Mouse (Mus musculus) right cerebral cortex, postnatal 10 days (tissue): ENCODE data around the gene Fip1l1.

ENCODE experiments used
- DNase-seq, 2 experiments: peaks; one replicate each; pipeline ENCODE4 v3.0.0; 2021; ENCODE audit warnings: low spot score in 2 of 2

The Fip1l1 gene

DNA sequence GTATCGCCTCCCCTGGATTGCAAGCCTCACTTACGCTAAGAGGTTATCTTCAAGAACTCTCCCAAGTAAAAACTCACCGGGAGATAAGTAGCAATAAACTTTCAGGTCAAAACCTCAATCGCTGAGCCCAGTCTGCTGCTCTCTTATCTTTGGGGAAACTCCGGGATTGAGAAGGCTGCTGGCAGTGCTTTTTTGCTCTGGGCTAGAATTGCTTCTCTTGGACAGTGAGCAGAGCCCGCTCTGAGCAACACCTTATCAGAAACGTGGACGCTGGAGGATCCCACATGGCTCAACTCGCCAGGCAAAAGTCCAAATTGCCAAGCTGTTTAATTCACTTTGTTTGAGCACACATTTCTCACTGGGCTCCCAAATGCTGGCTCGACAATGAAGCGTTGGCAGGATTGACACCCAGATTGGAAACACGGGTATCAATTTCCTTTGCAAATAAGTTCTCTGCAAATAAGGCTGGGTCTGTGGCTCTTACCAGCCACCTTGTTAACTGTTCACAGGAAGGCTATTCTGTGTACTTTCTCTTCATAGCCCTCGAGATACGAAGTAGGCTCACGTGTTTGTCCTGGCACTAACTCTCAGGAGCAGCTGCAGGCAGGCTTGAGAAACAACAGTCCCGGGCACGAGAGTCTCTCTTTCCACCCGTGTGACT, 78.4 kb downstream of the Fip1l1 start:
- peak; percentile 42 to 46 for DNase-seq

DNA sequence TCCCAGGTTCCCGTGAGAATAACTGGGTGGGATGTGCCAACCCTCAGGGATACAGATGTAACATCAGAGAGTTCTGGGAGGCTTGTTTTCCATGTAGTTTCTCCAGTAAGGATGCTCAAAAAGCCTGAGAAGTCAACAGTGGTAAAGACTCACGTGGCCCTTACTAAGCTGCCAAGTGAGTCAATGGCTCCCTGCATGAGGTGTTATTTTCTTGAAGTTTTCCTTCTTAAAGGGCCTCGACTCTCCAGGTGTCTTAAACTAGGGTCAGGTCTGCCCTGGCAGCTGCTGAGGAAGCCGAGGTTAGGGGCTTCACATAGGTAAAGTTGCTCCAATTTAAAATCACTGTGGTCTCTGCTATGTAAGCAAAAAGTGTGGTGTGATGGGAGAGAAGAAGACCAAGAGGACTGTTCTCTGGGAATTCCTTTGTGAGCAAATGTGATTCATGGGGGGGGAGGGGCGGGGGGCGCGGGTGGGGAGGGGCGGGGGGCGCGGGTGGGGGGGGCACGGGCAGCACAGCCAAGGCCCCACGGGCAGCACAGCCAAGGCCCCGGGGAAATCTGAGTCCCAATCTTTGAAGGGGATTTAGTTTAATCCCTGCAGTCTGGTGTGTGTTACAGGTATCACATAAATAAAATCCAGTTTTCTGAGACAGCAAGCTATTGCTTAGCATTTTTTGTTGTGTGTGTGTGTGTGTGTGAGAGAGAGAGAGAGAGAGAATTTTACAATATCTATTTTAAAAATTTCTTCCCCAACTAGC, 82.7 kb downstream of the Fip1l1 start:
- DNase-seq = peak in 1 of 2 experiments; percentile 6

DNA sequence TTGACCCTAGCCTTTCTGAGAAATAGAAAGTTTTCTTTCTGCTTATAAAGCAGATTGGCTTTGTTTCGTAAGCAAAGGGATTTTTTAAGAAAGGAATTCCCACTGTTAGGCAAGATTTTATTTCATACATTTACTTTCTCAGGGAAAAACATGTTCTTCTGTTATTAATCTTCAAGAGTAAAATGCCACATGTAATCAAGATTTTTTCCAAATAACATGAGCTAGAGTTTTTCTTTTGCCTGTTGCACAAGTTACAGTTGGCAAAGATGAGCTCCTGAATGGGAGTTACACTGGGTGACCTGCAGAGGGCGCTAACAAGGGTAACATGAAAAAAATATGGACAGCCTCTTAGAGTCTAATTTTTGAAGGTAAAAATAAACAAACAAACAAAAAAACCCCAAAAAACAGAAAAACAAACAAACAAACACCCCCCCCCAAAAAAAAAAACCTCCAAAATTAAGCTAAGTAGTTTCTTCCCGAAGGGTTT, 83.4 kb downstream of the Fip1l1 start:
- DNase-seq = peak in 1 of 2 experiments; percentile 46

DNA sequence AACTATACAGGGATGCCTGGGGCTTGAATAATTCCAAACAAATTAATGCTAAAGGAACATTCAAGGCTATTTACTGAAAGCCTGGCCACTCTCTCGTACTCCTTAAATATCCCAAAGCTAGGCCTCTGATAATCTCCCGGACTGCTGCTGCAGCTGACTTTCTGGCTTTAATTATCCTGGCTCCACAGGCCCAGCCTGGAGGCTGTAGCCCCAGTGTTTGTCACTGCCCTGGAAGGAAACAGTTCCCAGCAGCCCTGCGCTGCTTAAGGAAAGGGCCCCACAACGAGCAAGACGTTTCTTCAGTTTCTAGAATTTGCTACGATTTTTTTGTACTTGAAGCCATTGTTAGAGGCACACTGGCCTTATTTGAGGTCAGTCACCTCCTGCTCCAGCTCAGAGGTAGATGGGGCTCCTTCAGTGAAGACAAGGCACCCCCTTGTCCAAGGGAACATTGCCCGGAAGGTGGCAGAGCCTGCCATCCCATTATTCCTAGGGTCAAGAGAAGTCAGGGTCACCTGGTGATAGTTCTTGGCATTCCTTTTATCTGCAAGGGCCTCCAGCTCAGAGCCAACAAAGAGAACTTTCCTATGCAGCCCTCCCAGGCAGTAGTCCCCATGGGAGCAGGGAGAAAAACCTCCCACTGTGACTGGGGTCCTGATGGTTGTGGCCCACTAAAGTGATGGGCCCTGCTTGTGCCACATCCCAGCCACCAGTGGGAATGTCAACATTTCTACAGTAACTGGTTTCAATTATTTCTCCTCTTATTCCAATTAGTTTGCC, 86.6 kb downstream of the Fip1l1 start:
- DNase-seq = no peak

DNA sequence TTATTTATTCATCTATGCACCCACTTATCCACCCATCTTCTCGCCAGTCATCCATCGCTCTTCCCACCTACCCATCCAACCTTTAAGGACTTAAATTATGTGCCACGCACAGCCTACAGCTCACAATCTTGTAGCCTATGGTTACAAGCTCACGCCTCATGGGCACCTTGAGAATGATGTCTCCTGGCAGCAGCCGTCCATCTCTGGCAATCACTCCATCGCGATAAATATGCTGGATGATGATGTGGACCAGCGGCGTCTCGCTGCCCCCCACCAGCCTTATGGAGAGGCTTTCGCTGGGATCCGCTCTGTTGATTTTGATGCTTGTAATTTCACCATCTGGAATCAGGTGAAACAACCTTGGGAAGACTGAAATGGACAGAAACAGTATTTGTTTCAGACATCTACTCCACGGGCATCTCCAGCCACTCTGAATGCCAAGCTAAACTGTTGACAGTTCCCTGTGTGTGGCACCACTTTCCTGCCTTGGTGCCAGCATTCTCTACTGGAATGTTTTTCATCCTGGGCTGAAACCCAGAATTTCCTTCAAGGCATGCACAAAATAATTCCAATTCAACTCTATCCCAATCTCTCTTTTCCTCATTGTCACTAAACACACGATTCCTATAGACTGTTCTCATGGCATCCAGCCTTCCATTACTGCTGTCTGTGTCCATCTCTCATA, 88.2 kb downstream of the Fip1l1 start:
- DNase-seq = no peak

DNA sequence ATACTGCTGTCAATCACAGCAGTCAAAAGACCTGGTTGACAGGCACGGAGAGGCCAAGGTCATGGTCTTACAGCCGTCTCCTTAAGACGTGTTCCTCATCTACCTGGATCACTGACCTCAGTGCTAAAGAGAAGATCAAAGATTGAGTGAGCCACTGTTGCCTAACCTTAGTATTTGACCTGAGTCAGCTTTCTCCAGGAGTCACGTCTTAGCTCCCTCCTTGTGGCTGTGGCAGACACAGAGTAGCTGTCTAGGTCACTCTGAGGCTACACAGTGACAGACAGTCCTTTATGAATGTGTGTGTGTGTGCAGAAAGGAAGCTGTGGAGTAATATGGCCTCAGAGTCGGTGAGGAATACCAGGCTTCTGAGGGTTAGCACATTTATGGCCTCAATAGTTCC, 89.1 kb downstream of the Fip1l1 start:
- no peak for DNase-seq

DNA sequence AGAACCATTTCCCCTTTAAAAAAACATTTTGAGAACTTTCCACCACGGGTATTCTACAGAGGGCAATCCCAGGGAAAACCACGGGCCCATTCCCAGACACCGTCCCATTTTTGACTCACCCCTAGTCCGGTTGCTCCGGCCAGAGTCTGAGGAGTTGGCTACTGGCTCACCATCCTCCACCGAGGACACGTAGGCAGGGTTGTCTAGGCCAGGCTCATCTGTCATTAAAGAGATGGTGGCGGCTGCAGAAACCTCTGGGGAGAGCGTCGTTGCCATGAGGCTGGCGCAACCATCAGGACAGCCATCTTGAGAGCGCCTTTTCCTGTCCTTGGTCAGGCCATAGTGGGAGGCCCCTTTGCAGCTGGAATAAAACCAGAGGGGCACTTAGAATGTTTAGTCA, 92.8 kb downstream of the Fip1l1 start:
- no peak for DNase-seq

DNA sequence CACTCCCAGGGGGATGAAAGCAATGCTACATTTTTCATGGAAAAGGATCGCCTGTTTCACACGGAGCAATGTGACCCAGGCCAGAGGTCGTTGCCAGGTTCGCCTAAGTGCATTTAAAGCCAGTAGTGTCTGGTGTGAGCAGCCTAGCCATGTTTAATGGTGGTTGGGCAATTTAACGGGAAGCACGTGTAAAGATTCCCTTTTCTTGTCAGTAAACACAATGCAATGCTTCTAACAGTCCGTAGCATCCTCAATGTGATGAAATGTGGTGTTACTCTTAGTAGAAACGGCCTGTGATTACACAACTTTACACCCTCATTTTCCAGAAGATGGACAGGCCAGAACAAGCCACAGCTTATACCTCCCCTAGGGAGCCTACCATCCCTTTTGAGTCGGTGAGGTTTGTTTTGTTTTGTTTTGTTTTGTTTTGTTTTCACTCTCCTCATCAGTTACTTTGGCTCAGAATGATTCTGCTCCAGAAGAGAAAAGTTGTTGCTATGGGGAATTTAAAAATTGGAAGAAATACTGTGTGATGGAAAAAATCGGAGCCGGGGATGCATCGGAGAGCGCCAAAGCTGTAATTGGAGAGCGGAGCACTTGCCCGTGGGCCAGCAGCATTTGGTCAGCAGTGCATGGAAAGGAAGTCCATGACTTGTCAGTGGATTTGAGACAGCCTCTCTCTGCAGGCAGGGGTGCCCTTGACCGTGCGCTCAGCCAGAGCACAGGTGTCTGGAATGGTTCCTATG, 97.3 kb downstream of the Fip1l1 start:
- DNase-seq = no peak

DNA sequence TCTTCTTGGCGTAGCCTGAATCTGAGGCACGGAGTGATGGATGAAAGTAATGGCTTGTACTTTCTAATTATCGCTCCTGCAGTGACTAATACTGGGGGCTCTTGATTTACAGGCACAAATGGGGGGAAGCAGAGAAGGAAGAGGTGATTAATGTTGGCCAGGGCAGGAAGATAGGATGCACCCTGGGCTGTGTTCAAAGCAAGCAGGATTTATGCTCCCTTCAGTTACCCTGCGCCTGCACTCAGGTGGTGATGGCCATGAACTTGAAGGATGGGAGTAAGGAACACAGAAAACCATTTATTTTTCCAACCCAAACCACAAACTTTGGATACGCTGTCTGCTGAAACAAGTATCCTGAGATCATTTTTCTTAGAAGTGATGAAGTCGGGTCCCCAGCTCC, 98.2 kb downstream of the Fip1l1 start:
- DNase-seq = no peak

DNA sequence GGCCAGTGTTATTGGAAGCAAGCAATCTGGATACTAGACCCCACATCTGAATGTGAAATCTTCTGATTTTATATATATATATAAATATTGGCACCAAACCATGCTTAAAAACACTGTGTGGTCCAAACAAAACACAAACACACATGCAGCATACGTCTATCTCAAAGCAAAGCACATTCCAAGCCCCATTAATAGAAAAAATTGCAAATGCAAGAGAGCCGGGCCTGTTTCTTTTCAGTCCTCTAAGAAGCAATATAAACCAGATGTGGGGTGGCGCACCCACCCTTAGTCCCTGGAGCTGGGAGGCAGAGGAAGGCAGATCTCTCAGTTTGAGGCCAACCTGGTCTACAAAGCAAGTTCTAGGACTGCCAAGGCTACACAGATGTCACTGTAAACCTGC, 99.1 kb downstream of the Fip1l1 start:
- DNase-seq = no peak

DNA sequence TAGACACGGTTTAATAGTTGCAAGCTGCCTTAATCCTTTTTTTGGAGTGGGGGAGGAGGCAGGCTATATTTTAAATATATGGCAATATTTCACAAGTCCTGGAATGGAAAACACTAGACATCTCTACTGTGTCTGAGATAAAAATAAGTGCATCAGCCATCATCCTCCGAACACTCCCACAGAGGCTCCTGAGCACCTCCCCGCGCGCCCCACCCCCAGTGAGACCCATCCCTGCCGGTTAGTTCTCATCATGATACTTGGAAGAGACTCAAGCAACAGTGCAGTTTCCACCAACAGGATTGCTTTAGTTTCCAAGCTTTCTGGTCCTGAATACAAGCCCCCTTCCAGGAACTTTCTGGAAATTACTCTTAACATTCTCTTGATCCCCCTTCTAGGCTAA, 104.3 kb downstream of the Fip1l1 start:
- peak; percentile 48 to 55 for DNase-seq

DNA sequence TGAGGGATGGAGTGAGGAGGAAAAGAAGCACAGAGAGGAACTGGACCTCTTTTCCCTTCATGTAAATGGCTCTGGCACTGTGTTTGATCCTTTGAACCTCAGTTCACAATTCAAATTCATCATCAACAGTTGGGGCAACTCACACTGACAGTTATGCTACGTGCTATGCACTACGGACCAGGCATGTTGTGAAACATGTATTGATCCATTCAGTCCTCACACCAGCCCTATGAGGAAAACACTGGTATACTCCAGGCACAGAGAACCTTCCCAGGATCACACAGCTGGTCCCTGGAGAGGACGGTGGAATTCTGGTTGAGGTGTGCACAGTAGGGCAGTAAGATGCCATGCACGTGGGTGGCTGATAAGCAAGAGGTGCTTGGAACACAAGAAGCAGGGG, 105.3 kb downstream of the Fip1l1 start:
- no peak for DNase-seq

DNA sequence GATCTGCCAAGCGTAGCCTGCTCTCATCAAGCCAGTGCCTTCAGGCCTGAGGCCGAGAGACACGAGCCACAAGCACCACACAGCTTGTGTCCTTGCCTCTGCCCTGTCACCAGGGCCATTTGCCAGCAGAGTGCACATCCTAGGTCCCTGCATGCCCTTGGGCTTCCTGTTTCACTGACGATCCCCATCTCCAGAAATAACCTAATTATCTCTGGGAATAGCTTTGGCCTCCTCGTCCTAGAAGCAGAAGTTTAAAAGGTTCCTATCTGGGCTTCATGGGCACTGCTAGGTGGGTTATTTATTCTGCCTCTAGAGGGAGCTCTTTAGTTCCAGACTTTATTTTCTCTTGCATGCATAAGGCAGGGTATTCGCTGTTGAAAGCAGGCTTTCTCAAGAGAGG, 105.8 kb downstream of the Fip1l1 start:
- DNase-seq = no peak

DNA sequence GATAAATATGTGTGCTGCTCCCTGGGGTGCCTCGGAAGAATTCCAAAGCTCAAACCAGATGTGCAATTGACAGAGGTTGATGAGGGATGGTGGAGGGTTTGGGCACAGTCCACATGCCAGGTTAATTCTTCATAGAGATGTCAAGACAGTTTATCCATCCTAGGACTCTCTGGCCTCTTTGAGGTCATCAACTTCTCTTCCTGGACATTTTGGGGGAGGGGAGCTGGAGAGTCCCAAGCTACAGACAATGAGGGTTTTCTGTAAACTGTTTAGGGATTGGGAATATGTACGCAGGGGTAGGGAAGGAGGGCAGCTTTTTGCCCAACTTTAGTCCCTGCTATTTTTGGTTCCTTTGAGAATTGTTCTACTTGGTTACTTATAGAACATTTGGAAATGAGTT, 107.0 kb downstream of the Fip1l1 start:
- DNase-seq = no peak

DNA sequence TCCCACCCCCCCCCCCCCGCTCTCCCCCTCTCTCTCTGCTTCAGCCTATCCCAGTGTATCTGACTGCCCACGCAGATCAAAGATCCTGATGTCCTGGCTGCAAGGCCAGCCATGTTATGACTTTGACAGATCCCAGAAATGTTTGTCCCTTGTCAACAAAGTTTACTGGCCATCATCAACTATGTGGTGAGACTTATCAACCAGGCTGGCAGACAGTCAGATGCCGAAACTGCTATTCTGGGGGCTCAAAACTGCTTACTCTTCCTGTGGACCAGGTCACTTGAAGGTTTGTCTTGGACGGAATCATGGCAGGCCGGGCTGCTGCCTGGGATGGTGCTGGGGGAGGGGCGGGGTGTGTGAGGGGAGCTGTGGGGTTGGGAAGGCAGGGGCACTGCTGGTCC, 112.3 kb downstream of the Fip1l1 start:
- DNase-seq = no peak

DNA sequence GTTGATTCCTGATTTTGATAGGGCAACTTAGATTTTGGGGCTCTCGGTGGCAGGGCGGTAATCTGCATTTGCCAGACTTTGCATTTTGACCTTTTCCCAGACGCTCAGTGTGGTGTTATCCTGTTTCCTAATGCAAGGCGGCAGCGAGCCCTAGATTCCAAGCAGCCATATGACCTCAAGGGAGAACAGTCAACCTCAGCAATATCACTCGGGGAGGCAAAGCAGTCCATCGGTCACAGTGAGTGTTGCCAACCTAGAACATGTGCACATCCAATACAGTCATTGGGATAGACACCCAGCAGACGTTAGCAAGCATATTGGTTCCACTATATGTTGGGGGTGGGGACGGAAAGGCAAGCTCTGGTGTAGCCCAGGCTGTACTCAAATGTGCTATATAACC, 113.0 kb downstream of the Fip1l1 start:
- DNase-seq = no peak
